Mouse (Mus musculus) forebrain, embryonic 15.5 days (tissue): ENCODE data around the gene Dll1. TPM values are rescaled to one million over a fixed set of nuclear protein-coding genes. Genes with fewer than 3 reads are reported as not detected.
A peak's percentile ranks its signal among the peaks of the same experiment; 100 is the strongest.

ENCODE experiments used
- ATAC-seq: fragments of 200-750 bp; cut with Nextera tagmentation; replicated peaks from 2 replicates; pipeline ENCODE4 v1.8.0; 2017; ENCODE audit warnings: mild to moderate bottlenecking, moderate TSS enrichment, moderate library complexity
- H3K27ac ChIP-seq: fragments of 300-500 bp; sonication (generic); replicated peaks from 2 replicates; pipeline ENCODE4 v1.5.1; 2015; ENCODE audit warnings: mild to moderate bottlenecking, inconsistent platforms
- H3K27me3 ChIP-seq: fragments of 300-500 bp; sonication (generic); 2 replicates; pipeline ENCODE4 v1.6.1; 2015; ENCODE audit warnings: inconsistent platforms
- H3K36me3 ChIP-seq: fragments of 300-500 bp; sonication (generic); 2 replicates; pipeline ENCODE4 v1.6.1; 2015; ENCODE audit warnings: mild to moderate bottlenecking, inconsistent platforms
- H3K4me1 ChIP-seq: fragments of 300-500 bp; sonication (generic); 2 replicates; pipeline ENCODE4 v1.6.1; 2015; ENCODE audit warnings: inconsistent platforms
- H3K4me2 ChIP-seq: fragments of 300-500 bp; sonication (generic); replicated peaks from 2 replicates; pipeline ENCODE4 v1.6.1; 2015; ENCODE audit warnings: mild to moderate bottlenecking, inconsistent platforms
- H3K4me3 ChIP-seq: fragments of 300-500 bp; sonication (generic); 2 replicates; pipeline ENCODE4 v1.5.1; 2015; ENCODE audit warnings: mild to moderate bottlenecking, inconsistent platforms
- H3K9ac ChIP-seq: fragments of 300-500 bp; sonication (generic); replicated peaks from 2 replicates; pipeline ENCODE4 v1.6.1; 2015; ENCODE audit warnings: mild to moderate bottlenecking, inconsistent platforms
- H3K9me3 ChIP-seq: fragments of 300-500 bp; sonication (generic); 2 replicates; pipeline ENCODE4 v1.6.1; 2016; ENCODE audit warnings: inconsistent platforms
- WGBS: fragments of 180-500 bp; shearing (Covaris S2); methylation state at CpG from one replicate; pipeline ENCODE4 v1.1.7; 2015; ENCODE audit warnings: mixed read lengths; 5-methylcytosine and 5-hydroxymethylcytosine counted together
- polyA plus RNA-seq: library from polyadenylated mRNA; unstranded; fragments of >200 nt; fragmentation: Nextera tagmentation; extraction: Ambion mirVana; gene quantifications from 2 replicates; pipeline ENCODE4 v1.2.1, GENCODE M21; 2015

Gene Dll1
- polyA plus RNA-seq, 1 experiment from 2014 or later: 34.6 TPM

DNA sequence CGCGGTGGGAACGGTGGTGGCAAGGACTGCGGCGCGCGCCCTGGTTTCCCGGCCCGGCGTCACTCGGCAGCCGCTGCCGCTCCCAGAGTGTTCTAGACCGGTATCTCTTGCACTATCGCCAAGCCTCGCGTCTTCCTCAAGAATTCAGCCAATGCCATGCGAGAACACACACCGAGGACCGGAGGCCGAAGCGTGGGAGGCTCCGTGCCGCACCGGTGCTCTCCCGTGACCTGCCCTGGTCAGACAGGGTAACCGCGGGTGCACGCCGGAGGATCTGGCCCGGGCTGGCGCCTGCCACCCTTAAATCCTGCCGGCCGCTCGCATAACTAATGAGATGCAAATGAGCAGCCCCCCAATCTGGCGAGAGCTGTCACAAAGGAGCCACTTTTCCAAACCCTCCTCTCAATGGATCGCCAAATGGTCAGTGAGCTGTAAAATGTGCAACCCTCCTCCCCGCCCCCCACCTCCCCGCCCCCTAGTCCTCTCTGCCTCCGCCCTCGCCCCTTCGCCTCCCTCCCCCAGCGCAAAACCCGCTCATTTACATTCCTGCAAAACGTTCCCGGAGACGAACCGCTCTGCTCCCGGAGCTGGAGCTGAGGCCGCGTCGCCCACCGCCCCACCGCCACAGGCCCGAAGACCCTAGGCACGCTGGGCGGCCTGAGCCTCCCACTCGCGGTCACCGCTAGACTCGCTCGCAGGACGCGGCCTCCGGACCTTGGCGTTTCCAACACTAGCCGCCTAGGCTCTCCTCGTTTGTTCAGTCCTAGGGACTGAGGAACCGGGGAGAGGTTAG lies 775 bp downstream of the Dll1 start:
- H3K4me3 ChIP-seq: peak overlapping the region; percentile 91
- H3K4me1 ChIP-seq: peaks cover 80% of the 10 kb centered on the region
- H3K36me3 ChIP-seq: peaks cover 2% of the 10 kb centered on the region
- peak; percentile 51 for ATAC-seq
- peak overlapping the region; percentile 90 for H3K9ac ChIP-seq
- WGBS: under 1% methylated on average over 69 of the region's 69 CpGs
- H3K27ac ChIP-seq: peak overlapping the region; percentile 96
- peak overlapping the region; percentile 66 for H3K4me2 ChIP-seq
- no peaks in the 10 kb centered on the region for H3K9me3 ChIP-seq
- no peaks in the 10 kb centered on the region for H3K27me3 ChIP-seq

DNA sequence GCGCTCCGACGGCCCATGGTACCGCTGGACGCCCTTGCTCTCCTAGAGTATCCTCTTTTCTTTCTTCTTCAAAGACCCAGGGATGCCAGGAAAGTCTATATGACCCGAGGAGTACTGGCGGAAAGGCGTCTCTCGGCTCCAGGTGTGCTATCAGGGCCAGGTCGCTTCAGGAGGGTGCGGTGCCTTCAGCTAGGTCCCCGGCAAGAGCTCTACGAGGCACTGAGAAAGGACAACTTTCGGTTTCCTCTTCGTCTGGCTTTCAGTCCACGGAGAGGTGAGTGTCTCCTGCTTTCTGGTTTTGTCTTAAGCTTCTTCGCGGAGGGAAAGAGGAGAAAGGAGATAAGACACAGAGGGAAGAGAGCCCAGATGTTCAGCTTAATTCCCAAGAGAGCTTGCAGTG lies 1.4 kb downstream of the Dll1 start:
- ATAC-seq: no peak
- WGBS: under 1% methylated on average over 18 of the region's 18 CpGs
- H3K4me3 ChIP-seq: peak overlapping the region; percentile 91
- peak overlapping the region; percentile 96 for H3K27ac ChIP-seq
- peak overlapping the region; percentile 90 for H3K9ac ChIP-seq
- H3K36me3 ChIP-seq: peaks cover 8% of the 10 kb centered on the region
- H3K4me1 ChIP-seq: peaks cover 79% of the 10 kb centered on the region
- no peaks in the 10 kb centered on the region for H3K9me3 ChIP-seq
- H3K27me3 ChIP-seq: no peaks in the 10 kb centered on the region
- peak overlapping the region; percentile 66 for H3K4me2 ChIP-seq

DNA sequence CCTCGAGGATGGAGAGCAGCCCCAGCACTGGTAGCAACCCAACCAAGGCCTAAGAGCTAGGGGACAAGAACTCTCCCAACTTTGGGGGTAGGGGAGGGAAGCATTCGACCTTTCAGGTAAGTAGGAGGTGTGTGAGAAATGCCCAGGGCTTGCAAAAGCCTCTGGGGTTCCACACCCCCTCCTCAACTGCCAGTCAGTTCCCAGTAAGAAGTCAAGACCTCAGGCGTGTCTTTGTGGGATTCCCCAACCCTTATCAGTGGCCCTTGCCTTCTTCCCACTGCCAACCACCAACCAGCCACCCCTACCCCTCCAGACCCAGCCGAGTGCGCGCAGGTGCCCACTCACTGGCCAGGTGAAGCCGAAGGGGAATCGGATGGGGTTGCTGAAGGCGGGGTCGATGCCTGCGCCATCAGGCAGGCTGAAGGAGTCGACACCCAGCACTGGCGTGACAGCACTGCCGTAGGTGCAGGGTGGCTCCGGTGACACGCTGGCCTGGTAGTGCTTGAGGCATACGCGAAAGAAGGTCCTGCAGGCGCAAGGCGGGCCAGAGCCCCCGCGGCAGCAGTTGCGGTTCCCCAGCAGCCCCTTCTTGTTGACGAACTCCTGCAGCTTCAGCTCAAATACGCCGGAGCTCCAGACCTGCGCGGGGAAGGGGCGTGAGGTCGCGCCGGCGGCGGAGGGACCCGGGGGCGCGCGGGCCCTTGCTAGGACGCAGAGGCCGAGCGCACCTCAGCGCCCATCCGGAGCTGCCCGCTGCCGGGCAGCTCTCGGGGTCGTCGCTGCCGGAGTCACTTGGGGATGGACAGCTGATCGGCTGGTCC lies 2.1 kb downstream of the Dll1 start:
- H3K9ac ChIP-seq: peak overlapping the region; percentile 90
- H3K9me3 ChIP-seq: no peaks in the 10 kb centered on the region
- no peak for ATAC-seq
- peaks cover 80% of the 10 kb centered on the region for H3K4me1 ChIP-seq
- H3K27ac ChIP-seq: peak overlapping the region; percentile 96
- peak overlapping the region; percentile 91 for H3K4me3 ChIP-seq
- 2% methylated on average over 49 of the region's 50 CpGs for WGBS
- H3K27me3 ChIP-seq: no peaks in the 10 kb centered on the region
- H3K36me3 ChIP-seq: peaks cover 15% of the 10 kb centered on the region
- peak overlapping the region; percentile 66 for H3K4me2 ChIP-seq

DNA sequence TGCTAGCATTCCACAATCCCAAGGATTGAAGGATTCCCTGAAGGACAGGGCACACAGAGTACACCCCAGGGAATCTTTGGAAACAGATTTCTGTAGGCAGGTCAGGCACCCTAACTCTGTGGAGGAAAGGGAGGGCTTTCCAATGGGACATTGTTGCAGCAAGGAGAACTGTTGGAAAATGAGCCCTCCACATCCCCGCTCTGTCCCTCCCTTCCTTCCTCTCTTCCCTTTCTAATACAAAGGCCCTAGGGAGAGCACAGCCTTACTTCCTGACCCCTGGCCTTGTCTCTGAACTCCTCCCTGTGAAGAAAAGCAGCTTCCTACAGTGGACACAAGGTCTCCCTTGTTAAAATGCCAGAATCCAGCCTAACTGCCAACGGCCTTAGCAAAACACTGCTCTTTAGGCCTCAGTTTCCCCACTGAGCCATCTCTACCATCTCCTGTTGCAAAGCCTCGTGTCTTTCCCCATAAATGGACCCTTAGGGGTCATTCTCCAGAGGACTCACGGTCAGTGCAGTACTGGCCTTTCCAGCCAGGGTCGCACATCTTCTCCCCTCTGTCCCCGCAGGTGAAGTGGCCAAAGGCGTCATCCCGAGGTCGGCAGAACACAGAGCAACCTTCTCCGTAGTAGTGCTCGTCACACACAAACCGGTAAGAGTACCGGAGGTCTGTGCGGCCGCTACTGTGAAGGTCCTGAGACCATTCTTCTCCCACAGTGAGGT lies 3.6 kb downstream of the Dll1 start:
- no peak for ATAC-seq
- Histone ChIP-seq H3K4me1 (peaks cover 65% of the 10 kb centered on the region), H3K36me3 (peaks cover 29% of the 10 kb centered on the region), H3K27ac (no peak overlapping the region; the same call in 1 of the 2 replicates), H3K4me3 (peak overlapping the region; percentile 91), H3K9me3 (no peaks in the 10 kb centered on the region), H3K4me2 (peak overlapping the region; percentile 66), H3K9ac (peak overlapping the region; percentile 38; the same call in 1 of the 2 replicates), H3K27me3 (no peaks in the 10 kb centered on the region)
- WGBS: 48% methylated on average over 15 of the region's 15 CpGs

DNA sequence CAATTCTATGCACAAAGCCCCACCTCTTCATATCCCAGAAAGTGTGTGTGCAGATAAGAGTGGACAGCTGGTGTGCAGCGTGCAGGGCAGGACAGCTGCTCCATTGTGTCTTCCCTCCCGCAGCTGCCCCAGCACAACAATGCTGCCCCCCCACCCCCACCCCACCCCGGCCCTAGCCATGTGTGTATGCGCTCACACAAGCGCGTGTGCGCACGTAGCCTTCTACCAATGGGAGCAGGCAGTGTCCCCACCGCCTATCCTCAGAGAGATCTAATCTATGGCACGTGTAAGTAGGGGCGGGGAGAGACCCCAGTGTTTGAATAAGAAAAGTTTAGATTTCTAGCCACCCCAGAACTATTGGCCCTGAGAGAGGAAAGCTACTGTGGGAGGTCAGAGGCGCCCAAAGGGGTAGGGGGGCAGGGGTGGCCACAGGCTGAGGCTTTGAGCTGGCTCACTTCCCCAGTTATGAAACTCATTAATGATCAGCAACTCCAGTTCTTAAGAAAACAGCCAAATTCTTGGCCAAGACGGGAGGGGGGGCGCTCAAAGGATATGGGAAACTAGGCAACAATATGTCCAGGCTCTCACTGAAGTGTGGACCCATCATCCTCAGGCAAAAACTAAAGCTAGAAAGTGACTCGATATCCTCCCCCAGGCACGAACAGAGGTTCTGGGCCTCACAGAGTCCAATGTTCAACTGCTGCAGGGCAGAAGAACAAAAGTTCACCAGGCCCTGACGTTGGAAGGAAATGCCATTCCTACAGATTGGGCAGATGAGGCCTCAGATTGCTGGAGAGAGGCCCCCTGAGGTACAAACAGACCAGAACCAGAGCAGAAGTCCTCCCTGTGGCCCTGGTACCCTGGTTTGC lies 4.5 kb downstream of the Dll1 start:
- H3K36me3 ChIP-seq: peaks cover 35% of the 10 kb centered on the region
- no peaks in the 10 kb centered on the region for H3K27me3 ChIP-seq
- H3K4me1 ChIP-seq: peaks cover 56% of the 10 kb centered on the region
- peak; percentile 8; the same call in 1 of the 2 replicates for ATAC-seq
- 14% methylated on average over 17 of the region's 17 CpGs for WGBS
- H3K27ac ChIP-seq: peak overlapping the region; percentile 42; the same call in 1 of the 2 replicates
- peak overlapping the region; percentile 91 for H3K4me3 ChIP-seq
- peak overlapping the region; percentile 66 for H3K4me2 ChIP-seq
- H3K9me3 ChIP-seq: no peaks in the 10 kb centered on the region
- H3K9ac ChIP-seq: 0 out of 2 replicates have a peak overlapping the region, but pooled peaks have one; percentile 38

DNA sequence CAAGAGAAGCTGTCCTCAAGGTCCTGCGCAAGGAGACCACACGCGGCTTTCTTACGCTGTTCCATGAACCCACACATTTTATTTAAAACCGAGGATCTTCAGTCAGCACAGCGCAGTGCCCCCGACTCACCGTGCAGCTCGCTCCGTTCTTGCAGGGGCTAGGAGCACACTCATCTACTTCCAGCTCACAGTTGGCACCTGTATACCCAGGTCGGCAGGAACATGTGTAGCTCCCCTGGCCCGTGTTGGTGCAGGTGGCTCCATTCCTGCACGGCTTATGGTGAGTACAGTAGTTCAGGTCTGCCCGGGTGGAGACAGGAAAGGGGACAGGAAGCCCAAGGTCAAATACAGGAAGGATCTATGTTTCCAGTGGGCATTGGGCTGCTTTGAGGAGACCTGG lies 6.3 kb downstream of the Dll1 start:
- WGBS: 94% methylated on average over 14 of the region's 14 CpGs
- no peaks in the 10 kb centered on the region for H3K9me3 ChIP-seq
- H3K9ac ChIP-seq: no peak overlapping the region
- no peak overlapping the region for H3K4me3 ChIP-seq
- ATAC-seq: no peak
- H3K36me3 ChIP-seq: peaks cover 46% of the 10 kb centered on the region
- peaks cover 48% of the 10 kb centered on the region for H3K4me1 ChIP-seq
- no peak overlapping the region for H3K27ac ChIP-seq
- no peaks in the 10 kb centered on the region for H3K27me3 ChIP-seq
- no peak overlapping the region for H3K4me2 ChIP-seq

DNA sequence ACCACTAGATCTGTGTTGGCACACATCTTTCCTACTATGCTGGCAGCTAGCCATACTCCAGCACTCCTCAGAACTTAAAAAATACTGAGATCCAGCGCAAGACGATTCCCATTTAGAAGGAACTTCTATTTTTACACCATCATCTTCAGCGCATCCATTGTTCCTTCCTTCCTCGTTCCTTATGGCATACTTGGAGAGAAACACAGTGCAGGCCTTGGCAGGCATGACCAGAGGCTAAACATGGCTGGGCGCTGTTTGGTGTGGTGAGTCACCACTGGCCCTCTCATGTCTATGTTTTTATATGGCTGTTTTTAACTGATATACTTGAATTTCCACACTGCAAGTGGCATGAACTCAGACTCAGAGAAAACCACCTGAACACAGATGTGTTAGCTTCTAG lies 11.0 kb downstream of the Dll1 start:
- H3K4me2 ChIP-seq: no peak overlapping the region
- H3K36me3 ChIP-seq: peaks cover 42% of the 10 kb centered on the region
- no peak overlapping the region for H3K9ac ChIP-seq
- no peak overlapping the region for H3K27ac ChIP-seq
- ATAC-seq: no peak
- H3K4me1 ChIP-seq: peaks cover 10% of the 10 kb centered on the region; the same call in 1 of the 2 replicates
- no peaks in the 10 kb centered on the region for H3K27me3 ChIP-seq
- H3K9me3 ChIP-seq: no peaks in the 10 kb centered on the region
- 76% methylated on average over 5 of the region's 5 CpGs for WGBS
- no peak overlapping the region for H3K4me3 ChIP-seq

DNA sequence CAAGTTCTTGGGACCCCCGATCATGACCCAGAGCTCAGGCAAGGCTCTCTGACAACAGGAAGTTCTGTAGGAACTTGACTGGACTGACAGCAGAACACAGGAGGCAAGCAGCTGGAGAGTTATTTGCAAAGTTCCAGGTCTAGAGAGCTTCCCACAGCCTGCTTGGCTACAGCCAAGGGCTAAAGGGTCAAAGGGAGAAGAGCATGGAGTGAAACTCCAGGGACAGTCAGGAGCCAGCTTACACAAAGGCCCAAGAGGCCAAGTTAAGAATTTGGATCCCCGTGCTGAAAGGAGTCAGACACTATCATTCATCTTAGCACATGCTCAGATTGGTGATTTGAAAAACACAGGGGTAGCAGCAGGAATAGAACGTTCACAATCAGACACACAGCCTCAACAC lies 13.0 kb downstream of the Dll1 start:
- H3K9me3 ChIP-seq: no peaks in the 10 kb centered on the region
- WGBS: 84% methylated on average over 3 of the region's 3 CpGs
- H3K9ac ChIP-seq: no peak overlapping the region
- ATAC-seq: no peak
- peaks cover 23% of the 10 kb centered on the region for H3K36me3 ChIP-seq
- no peak overlapping the region for H3K27ac ChIP-seq
- H3K4me3 ChIP-seq: no peak overlapping the region
- H3K4me1 ChIP-seq: no peaks in the 10 kb centered on the region
- H3K27me3 ChIP-seq: no peaks in the 10 kb centered on the region
- H3K4me2 ChIP-seq: no peak overlapping the region

DNA sequence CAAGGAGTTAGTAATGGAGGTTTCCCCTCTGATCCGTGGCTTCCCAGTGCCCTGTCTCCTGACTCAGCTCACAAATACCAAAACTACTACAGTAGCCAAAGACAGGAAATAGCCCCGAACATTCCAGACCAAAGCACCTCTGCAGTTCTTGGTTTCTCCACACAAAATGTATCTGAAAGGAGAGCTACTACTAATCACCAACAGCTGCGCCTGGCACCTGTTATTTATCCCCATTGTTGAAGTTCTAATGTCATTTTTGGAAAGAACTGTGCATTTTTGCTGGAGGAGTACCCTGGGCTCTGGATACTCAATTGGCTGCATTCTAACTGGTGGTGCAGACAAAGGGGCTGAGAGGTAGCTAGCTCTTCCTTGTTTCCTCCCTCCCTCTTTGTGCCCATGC lies 19.6 kb downstream of the Dll1 start:
- Histone ChIP-seq H3K4me3 (no peak overlapping the region), H3K9me3 (no peaks in the 10 kb centered on the region), H3K4me1 (no peaks in the 10 kb centered on the region), H3K27ac (no peak overlapping the region), H3K4me2 (no peak overlapping the region), H3K27me3 (no peaks in the 10 kb centered on the region), H3K9ac (no peak overlapping the region), H3K36me3 (no peaks in the 10 kb centered on the region)
- no peak for ATAC-seq
- WGBS: 79% methylated on average over 3 of the region's 3 CpGs

DNA sequence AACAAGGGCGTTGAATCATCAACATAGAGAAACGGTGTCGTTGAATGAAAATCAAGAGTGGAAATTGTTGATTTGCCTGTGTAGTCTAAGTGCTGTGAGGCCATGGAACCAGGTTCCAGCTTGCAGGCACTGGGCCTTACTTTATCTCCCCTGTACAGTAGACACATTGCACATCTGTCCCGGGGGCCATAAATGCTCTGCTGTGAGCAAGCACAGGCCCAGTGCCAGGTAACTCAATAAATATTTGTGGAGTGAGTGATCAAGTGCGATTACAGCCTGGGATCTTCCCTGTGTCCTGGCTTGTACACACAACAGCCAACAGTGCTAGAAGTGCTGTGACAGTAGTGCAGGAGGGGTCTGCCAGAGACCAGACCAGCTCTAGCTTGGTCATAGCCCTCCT lies 20.1 kb downstream of the Dll1 start:
- WGBS: 91% methylated on average over 5 of the region's 5 CpGs
- no peaks in the 10 kb centered on the region for H3K9me3 ChIP-seq
- H3K27ac ChIP-seq: no peak overlapping the region
- ATAC-seq: no peak
- no peaks in the 10 kb centered on the region for H3K4me1 ChIP-seq
- H3K27me3 ChIP-seq: no peaks in the 10 kb centered on the region
- H3K36me3 ChIP-seq: no peaks in the 10 kb centered on the region
- no peak overlapping the region for H3K4me3 ChIP-seq
- H3K4me2 ChIP-seq: no peak overlapping the region
- H3K9ac ChIP-seq: no peak overlapping the region

DNA sequence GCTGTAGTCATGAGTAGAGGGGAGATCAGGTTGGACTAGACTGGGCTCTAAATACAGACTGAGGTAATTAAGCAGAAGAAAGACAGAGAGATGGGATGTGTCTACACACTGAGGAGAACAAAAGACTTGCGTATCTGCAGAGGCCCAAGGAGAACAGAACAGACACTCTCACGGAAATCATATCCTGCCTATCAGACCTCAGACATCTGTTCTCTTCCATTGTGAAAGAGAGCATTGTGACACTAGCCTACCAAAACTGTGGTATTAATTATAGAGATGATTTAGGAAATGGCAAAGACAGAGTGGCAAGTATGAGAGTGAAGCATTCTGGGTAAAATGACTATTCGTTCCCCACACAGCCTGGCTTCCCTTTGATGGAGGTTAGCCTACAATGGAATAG lies 21.6 kb downstream of the Dll1 start:
- ATAC-seq: no peak
- WGBS: 83% methylated on average over 3 of the region's 3 CpGs
- Histone ChIP-seq H3K27ac (no peak overlapping the region), H3K9ac (no peak overlapping the region), H3K4me1 (no peaks in the 10 kb centered on the region), H3K27me3 (no peaks in the 10 kb centered on the region), H3K36me3 (no peaks in the 10 kb centered on the region), H3K4me2 (no peak overlapping the region), H3K9me3 (no peaks in the 10 kb centered on the region), H3K4me3 (no peak overlapping the region)
